Mouse (Mus musculus): ENCODE data around the gene AI467606.
"Not testable (repeated sequence)": the region's sequence is repeated elsewhere in the genome, so short reads cannot be mapped to it uniquely, and the experiment has no call there.

DNA sequence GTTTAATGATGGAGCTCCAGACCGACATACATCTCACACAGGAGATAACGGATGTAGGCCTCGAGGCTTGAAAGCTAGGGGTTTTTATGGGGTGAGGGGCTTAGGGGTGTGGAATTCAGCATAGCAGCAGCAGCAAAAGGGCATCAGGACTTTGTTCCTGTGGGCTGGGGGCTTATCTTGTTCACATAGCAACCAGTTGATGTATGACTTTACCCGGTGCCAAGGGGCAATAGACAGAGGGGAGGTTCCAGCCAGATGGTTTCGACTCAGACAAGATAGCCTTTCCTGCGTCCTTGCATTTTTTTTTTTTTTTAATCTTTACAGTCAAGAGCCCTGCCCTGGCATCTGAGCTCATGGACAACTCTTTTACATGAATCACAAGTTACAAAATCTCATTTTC is 5.4 kb upstream of the AI467606 start:
- not testable (repeated sequence) for TF ChIP-seq CTCF (IDR thresholded peaks at IDR 0.05; ENCODE audit: low read depth, low read length); POLR2A (IDR thresholded peaks at IDR 0.05; ENCODE audit: extremely low read depth, insufficient read depth, low read length)

All from liver, adult 2 months (tissue).